ENCODE assay signal across 8 mouse cellular contexts in genomic region chr13:60178416-60178815, GRCm38 (mm10). TPM values are rescaled to one million over a fixed set of nuclear protein-coding genes. Genes with fewer than 3 reads are reported as not detected.
DNase-seq lines count a peak whose midpoint lies in the region; ATAC-seq and TF ChIP-seq lines count a peak whose summit lies in the region.

No protein-coding gene starts in this region.

- peak overlapping the region; percentile 99 for H3K27ac ChIP-seq in forebrain, embryonic 12.5 days
- H3K27ac ChIP-seq in heart, embryonic 15.5 days, result peak overlapping the region; percentile 98
- 0 out of 2 replicates have a peak overlapping the region, but pooled peaks have one; percentile 13 for H3K27ac ChIP-seq in liver, embryonic 11.5 days (ENCODE audit: low read depth, low read length)

- peaks cover 9% of the 10 kb centered on the region for H3K79me3 ChIP-seq in C2C12 (ENCODE audit: low read depth)

- H3K36me3 ChIP-seq in C2C12 (ENCODE audit: control insufficient read depth, insufficient read depth), result no peaks in the 10 kb centered on the region
- no peaks in the 10 kb centered on the region for H3K36me3 ChIP-seq in forebrain, embryonic 12.5 days (replicated peaks)
- H3K36me3 ChIP-seq in heart, embryonic 15.5 days, result no peaks in the 10 kb centered on the region
- no peaks in the 10 kb centered on the region for H3K36me3 ChIP-seq in liver, embryonic 11.5 days (ENCODE audit: control insufficient read depth, insufficient read depth, low read length)

- peak; percentile 90 for TF ChIP-seq CTCF in C2C12 (IDR thresholded peaks at IDR 0.05; ENCODE audit: control insufficient read depth, insufficient read depth, insufficient read length)

- peak overlapping the region; percentile 54 for H3K9ac ChIP-seq in forebrain, embryonic 12.5 days
- H3K9ac ChIP-seq in heart, embryonic 15.5 days, result peak overlapping the region; percentile 52
- H3K9ac ChIP-seq in liver, embryonic 11.5 days (ENCODE audit: low read depth, low read length), result 0 out of 2 replicates have a peak overlapping the region, but pooled peaks have one; percentile 20

- H3K4me1 ChIP-seq in forebrain, embryonic 12.5 days, result peaks cover 27% of the 10 kb centered on the region
- peaks cover 17% of the 10 kb centered on the region for H3K4me1 ChIP-seq in heart, embryonic 15.5 days (replicated peaks)
- H3K4me1 ChIP-seq in liver, embryonic 11.5 days (replicated peaks; ENCODE audit: control insufficient read depth, insufficient read depth, low read length), result 0 out of 2 replicates have a peak, but pooled peaks cover 3% of the 10 kb centered on the region

- no peaks in the 10 kb centered on the region for H3K27me3 ChIP-seq in C2C12 (ENCODE audit: control insufficient read depth, insufficient read depth, insufficient read length)
- no peaks in the 10 kb centered on the region for H3K27me3 ChIP-seq in forebrain, embryonic 12.5 days
- no peaks in the 10 kb centered on the region for H3K27me3 ChIP-seq in heart, embryonic 15.5 days
- peaks cover 42% of the 10 kb centered on the region for H3K27me3 ChIP-seq in liver, embryonic 11.5 days (replicated peaks; ENCODE audit: control insufficient read depth, insufficient read depth, low read length)

- no peaks in the 10 kb centered on the region for H3K9me3 ChIP-seq in forebrain, embryonic 12.5 days
- H3K9me3 ChIP-seq in heart, embryonic 15.5 days (replicated peaks), result no peaks in the 10 kb centered on the region
- H3K9me3 ChIP-seq in liver, embryonic 11.5 days (ENCODE audit: control insufficient read depth, low read length), result no peaks in the 10 kb centered on the region

- peak overlapping the region; percentile 30 for H3K4me3 ChIP-seq in C2C12 (ENCODE audit: insufficient read depth, poor library complexity, severe bottlenecking)
- peak overlapping the region; percentile 89 for H3K4me3 ChIP-seq in forebrain, embryonic 12.5 days (replicated peaks)
- H3K4me3 ChIP-seq in heart, embryonic 15.5 days, result peak overlapping the region; percentile 83
- H3K4me3 ChIP-seq in liver, embryonic 11.5 days (ENCODE audit: low read depth, low read length), result peak overlapping the region; percentile 67

- WGBS in forebrain, embryonic 12.5 days, result under 1% methylated on average over 15 of the region's 15 CpGs
- under 1% methylated on average over 15 of the region's 15 CpGs for WGBS in heart, embryonic 15.5 days
- WGBS in liver, embryonic 11.5 days, result under 1% methylated on average over 15 of the region's 15 CpGs

- no peak overlapping the region for H3ac ChIP-seq in C2C12 (ENCODE audit: control insufficient read depth, insufficient read length, low read depth)

- DNase-seq in c-Kit-positive CD71-positive TER-119-negative erythroid progenitor cells, embryonic 14.5 days (ENCODE audit: low read depth), result peak; percentile 39
- DNase-seq in kidney, postnatal 14 days, result peak; percentile 97
- DNase-seq in liver, embryonic 11.5 days (ENCODE audit: low spot score), result peak; percentile 75
- peak; percentile 95 for DNase-seq in neural tube, embryonic 10.5 days (ENCODE audit: extremely low spot score, low spot score)
- DNase-seq in telencephalon, adult 2 months (ENCODE audit: low read depth, low spot score), result peak; percentile 79

- H3K79me2 ChIP-seq in C2C12 (ENCODE audit: control insufficient read depth, insufficient read depth), result peaks cover 27% of the 10 kb centered on the region

- no peak for ATAC-seq in forebrain, embryonic 12.5 days (ENCODE audit: low FRiP score)
- no peak for ATAC-seq in heart, embryonic 15.5 days (replicated peaks; ENCODE audit: insufficient number of reproducible peaks, insufficient read depth, low FRiP score, low read depth)
- ATAC-seq in liver, embryonic 11.5 days (replicated peaks; ENCODE audit: low FRiP score), result 0 out of 2 replicates have a peak, but pooled peaks have one; percentile 13

- peak overlapping the region; percentile 78 for H3K4me2 ChIP-seq in forebrain, embryonic 12.5 days
- peak overlapping the region; percentile 88 for H3K4me2 ChIP-seq in heart, embryonic 15.5 days
- peak overlapping the region; percentile 83 for H3K4me2 ChIP-seq in liver, embryonic 11.5 days

TF ChIP-seq in C2C12, 6 proteins besides CTCF, POLR2A, EP300 and RAD21:
- TF ChIP-seq MAX (IDR thresholded peaks at IDR 0.05) (peak; percentile 62), USF1 (IDR thresholded peaks at IDR 0.05; ENCODE audit: low read depth) (no peak), MYOG (IDR thresholded peaks at IDR 0.05; ENCODE audit: control insufficient read depth, extremely low read depth, insufficient read length) (no peak), CEBPB (IDR thresholded peaks at IDR 0.05; ENCODE audit: low read depth) (peak; percentile 54), FOSL1 (IDR thresholded peaks at IDR 0.05; ENCODE audit: insufficient read depth, low read length, poor library complexity, severe bottlenecking) (no peak), MYOD1 (IDR thresholded peaks at IDR 0.05; ENCODE audit: control insufficient read depth, insufficient read length, low read depth) (no peak)

RNA-seq across cellular contexts. Expression of gene Gas1, which starts 1.3 kb away (rescaled TPM):
- polyA plus RNA-seq in C2C12 (2012; fragmentation: generic; extraction: Trizol), result 20.2 TPM
- 140 and 153 TPM in 2 replicates for polyA plus RNA-seq in forebrain, embryonic 12.5 days (2016; fragmentation: Nextera tagmentation; extraction: Ambion mirVana)
- polyA plus RNA-seq in heart, embryonic 15.5 days (2015; fragmentation: Nextera tagmentation; extraction: Ambion mirVana), result 37.2 and 47.7 TPM in 2 replicates
- 27.5 and 29.4 TPM in 2 replicates for polyA plus RNA-seq in liver, embryonic 11.5 days (2014; fragmentation: Nextera tagmentation; extraction: Ambion mirVana)

Comparison
In these comparisons a context has a peak if more than half of its experiments do, and no peak if none do; other contexts are left out.
1. H3K4me3 ChIP-seq: peak in every context shown above with its lines; median percentile 89 in forebrain, embryonic 12.5 days; 83 in heart, embryonic 15.5 days; 67 in liver, embryonic 11.5 days; 30 in C2C12.
2. DNase-seq: peak in every context shown above with its lines; median percentile 97 in kidney, postnatal 14 days; 95 in neural tube, embryonic 10.5 days; 79 in telencephalon, adult 2 months; 75 in liver, embryonic 11.5 days; 39 in c-Kit-positive CD71-positive TER-119-negative erythroid progenitor cells, embryonic 14.5 days.
3. H3K27ac ChIP-seq: peak in every context shown above with its lines; median percentile 99 in forebrain, embryonic 12.5 days; 98 in heart, embryonic 15.5 days; 13 in liver, embryonic 11.5 days.